Mouse (Mus musculus) CH12.LX (cell line): Measurements from ENCODE around the gene Pithd1. TPM values are rescaled to one million over a fixed set of nuclear protein-coding genes. Genes with fewer than 3 reads are reported as not detected.

Experiments used
- DNase-seq: peaks from one replicate; pipeline ENCODE4 v3.0.0-alpha.2; 2013; ENCODE audit errors: extremely low read depth
- H3K27ac ChIP-seq: 2 replicates; pipeline ENCODE4 v1.5.1; 2012; ENCODE audit warnings: low read depth, mild to moderate bottlenecking, control low read depth, moderate library complexity; ENCODE audit not compliant: insufficient read depth
- H3K27me3 ChIP-seq: replicated peaks from 2 replicates; pipeline ENCODE3; 2012; ENCODE audit warnings: inconsistent platforms
- H3K36me3 ChIP-seq, 2 experiments: replicated peaks in 1 of 2; 2 replicates each; pipeline versions ENCODE3 to v1.6.1; 2012; ENCODE audit warnings: inconsistent platforms in 1 of 2, low read length in 1 of 2, mild to moderate bottlenecking in 1 of 2, mixed read lengths in 1 of 2, moderate library complexity in 1 of 2; ENCODE audit not compliant: control insufficient read depth in 1 of 2, insufficient read depth in 1 of 2
- H3K4me1 ChIP-seq, 2 experiments: 2 replicates each; pipeline ENCODE4 v1.6.1; 2012; ENCODE audit warnings: inconsistent platforms in 1 of 2, moderate library complexity in 1 of 2; ENCODE audit not compliant: insufficient read depth in 2 of 2, control insufficient read depth in 1 of 2
- H3K4me2 ChIP-seq: 2 replicates; pipeline ENCODE4 v1.6.1; 2012; ENCODE audit warnings: low read depth, mild to moderate bottlenecking, control low read depth; ENCODE audit not compliant: poor library complexity, insufficient read depth, severe bottlenecking
- H3K4me3 ChIP-seq, 3 experiments: fragments of 150-350 bp in 1 of 3; sonication (generic) in 1 of 3; replicated peaks in 1 of 3; 2 replicates each; pipeline versions ENCODE3 to v1.5.1; 2011 to 2012; ENCODE audit warnings: low read depth in 2 of 3, low read length in 2 of 3, mild to moderate bottlenecking in 2 of 3, moderate library complexity in 2 of 3, control low read depth in 1 of 3, improper control_type of control experiment in 1 of 3, inconsistent platforms in 1 of 3, mixed read lengths in 1 of 3; ENCODE audit not compliant: poor library complexity in 1 of 3
- H3K79me2 ChIP-seq: replicated peaks from 2 replicates; pipeline ENCODE4 v1.6.1; 2012; ENCODE audit warnings: mild to moderate bottlenecking, moderate library complexity; ENCODE audit not compliant: control insufficient read depth, poor library complexity, insufficient read depth, severe bottlenecking; ENCODE audit errors: extremely low read depth
- H3K9ac ChIP-seq: 2 replicates; pipeline ENCODE4 v1.6.1; 2012; ENCODE audit warnings: low read depth, mild to moderate bottlenecking, control low read depth, moderate library complexity; ENCODE audit not compliant: insufficient read depth
- H3K9me3 ChIP-seq: replicated peaks from 2 replicates; pipeline ENCODE3; 2012; ENCODE audit warnings: low read length, inconsistent platforms, mixed read lengths
- BHLHE40 ChIP-seq: IDR thresholded peaks from 2 replicates; pipeline ENCODE4 v1.6.1; 2011; ENCODE audit warnings: mild to moderate bottlenecking, low read depth, low read length, improper control_type of control experiment
- ELF1 ChIP-seq: IDR thresholded peaks from 2 replicates; pipeline ENCODE4 v1.6.1; 2014; ENCODE audit warnings: low read depth, mild to moderate bottlenecking, inconsistent platforms, low read length, improper control_type of control experiment
- EP300 ChIP-seq: IDR thresholded peaks from 2 replicates; pipeline ENCODE4 v1.6.1; 2011; ENCODE audit warnings: low read length, improper control_type of control experiment
- ETS1 ChIP-seq: conservative IDR thresholded peaks from 2 replicates; pipeline ENCODE4 v1.6.1; 2012; ENCODE audit warnings: low read depth, mild to moderate bottlenecking, inconsistent platforms, low read length, improper control_type of control experiment, moderate library complexity
- IRF4 ChIP-seq: IDR thresholded peaks from 2 replicates; pipeline ENCODE4 v1.6.1; 2014; ENCODE audit warnings: low read depth, mild to moderate bottlenecking, inconsistent platforms, low read length, improper control_type of control experiment
- JUN ChIP-seq: IDR thresholded peaks from 2 replicates; pipeline ENCODE4 v1.6.1; 2011; ENCODE audit warnings: low read depth, mild to moderate bottlenecking, low read length, improper control_type of control experiment, moderate library complexity; ENCODE audit not compliant: insufficient read depth
- JUND ChIP-seq: conservative IDR thresholded peaks from 2 replicates; pipeline ENCODE4 v1.6.1; 2011; ENCODE audit warnings: low read depth, low read length, improper control_type of control experiment
- KAT2A ChIP-seq: IDR thresholded peaks from 2 replicates; pipeline ENCODE4 v1.6.1; 2012; ENCODE audit warnings: low read length, improper control_type of control experiment, inconsistent platforms; ENCODE audit not compliant: insufficient replicate concordance
- MAFK ChIP-seq: IDR thresholded peaks from 2 replicates; pipeline ENCODE4 v1.6.1; 2011; ENCODE audit warnings: low read length, improper control_type of control experiment; ENCODE audit not compliant: insufficient replicate concordance
- MAX ChIP-seq: IDR thresholded peaks from 2 replicates; pipeline ENCODE4 v1.6.1; 2011; ENCODE audit warnings: low read length, improper control_type of control experiment
- MEF2A ChIP-seq: IDR thresholded peaks from 2 replicates; pipeline ENCODE4 v1.6.1; 2014; ENCODE audit warnings: low read depth, mild to moderate bottlenecking, inconsistent platforms, low read length, improper control_type of control experiment, borderline replicate concordance
- MXI1 ChIP-seq: IDR thresholded peaks from 2 replicates; pipeline ENCODE4 v1.6.1; 2011; ENCODE audit warnings: mild to moderate bottlenecking, low read depth, low read length, improper control_type of control experiment
- PAX5 ChIP-seq: IDR thresholded peaks from 2 replicates; pipeline ENCODE4 v1.6.1; 2012; ENCODE audit warnings: low read length, inconsistent platforms, mixed read lengths
- SIN3A ChIP-seq: IDR thresholded peaks from 2 replicates; pipeline ENCODE4 v1.6.1; 2012; ENCODE audit warnings: low read length, improper control_type of control experiment, inconsistent platforms
- UBTF ChIP-seq: IDR thresholded peaks from 2 replicates; pipeline ENCODE4 v1.6.1; 2012; ENCODE audit warnings: low read depth, mild to moderate bottlenecking, inconsistent platforms, low read length, improper control_type of control experiment, moderate library complexity
- ZNF384 ChIP-seq: IDR thresholded peaks from 2 replicates; pipeline ENCODE4 v1.6.1; 2012; ENCODE audit warnings: low read depth, low read length, improper control_type of control experiment, inconsistent platforms
- dilution Hi-C: fragments of 300-500 bp; cut with MboI; formaldehyde crosslinking; loops from 2 replicates; pipeline ENCODE4 v1.14.3; 2020; ENCODE audit warnings: low sequenced_read_pairs; ENCODE audit not compliant: extremely low pct_unique_long_range_greater_than_20kb, extremely low pct_ligation_motif_present
- in situ Hi-C: fragments of 300-500 bp; cut with MboI; formaldehyde crosslinking; loops from 3 replicates; pipeline ENCODE4 v1.14.3; 2019; ENCODE audit warnings: low sequenced_read_pairs, low pct_ligation_motif_present, low pct_unique_long_range_greater_than_20kb, mixed read lengths
- polyA plus RNA-seq: library from polyadenylated mRNA; unstranded; fragments of >175 nt; gene quantifications from 2 replicates; pipeline ENCODE4 v1.2.1, GENCODE M21; 2012; ENCODE audit warnings: low read depth; ENCODE audit not compliant: insufficient read length
- total RNA-seq, 2 experiments: library from RNA; depleted of rRNA; stranded (reverse); fragments of 300-350 nt in 1 of 2; fragments of >200 nt in 1 of 2; gene quantifications; 2 replicates each; pipeline ENCODE4 v1.2.3; 2012 to 2014

The Pithd1 gene
- total and polyA plus RNA-seq, 3 experiments = 53.2 to 87.5 (median 53.2) TPM

DNA sequence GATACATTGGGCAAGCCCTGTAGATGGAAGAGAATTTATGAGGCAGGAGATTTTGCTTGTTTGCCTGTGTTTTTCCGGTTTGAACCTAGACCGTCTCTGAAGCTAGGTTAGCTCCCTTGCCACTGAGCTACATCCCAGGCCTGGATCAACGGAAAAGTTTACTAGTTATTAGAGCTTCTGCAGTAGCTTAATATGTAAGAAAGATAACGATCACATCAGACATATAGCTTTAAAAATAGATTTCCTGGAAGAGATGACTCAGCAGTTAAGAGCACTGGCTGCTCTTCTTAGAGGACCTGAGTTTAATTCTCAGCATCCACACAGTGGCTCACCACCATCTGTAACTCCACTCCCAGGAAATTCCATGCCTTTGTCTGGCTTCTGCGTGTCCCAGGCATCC lies 41.6 kb upstream of the Pithd1 start:
- dilution Hi-C loops (no loop called here), in situ Hi-C loops (no loop called here)
- TF ChIP-seq MEF2A (peak; percentile 83; the same call in 1 of the 2 replicates), IRF4 (0 out of 2 replicates have a peak, but pooled peaks have one; percentile 4), PAX5 (no peak), EP300 (peak; percentile 67; the same call in 1 of the 2 replicates), ETS1 (0 out of 2 replicates have a peak, but pooled peaks have one; percentile 36), JUND (peak; percentile 71), MXI1 (no peak), ZNF384 (no peak), JUN (peak; percentile 45; the same call in 1 of the 2 replicates), MAFK (peak; percentile 94)
- Histone ChIP-seq H3K4me3 (no peak overlapping the region), H3K27me3 (no peaks in the 10 kb centered on the region), H3K79me2 (no peaks in the 10 kb centered on the region), H3K4me2 (peak overlapping the region; percentile 82), H3K9ac (peak overlapping the region; percentile 14), H3K4me1 (peaks cover 31 to 64% of the 10 kb centered on the region in 2 experiments), H3K27ac (peak overlapping the region; percentile 95), H3K9me3 (peaks cover 3% of the 10 kb centered on the region), H3K36me3 (no peaks in the 10 kb centered on the region)
- no peak for DNase-seq

GRCm38 (mm10) chr4:136028132-136028564 lies 41.1 kb upstream of the Pithd1 start:
- Histone ChIP-seq H3K4me1 (peaks cover 31 to 64% of the 10 kb centered on the region in 2 experiments), H3K4me3 (peak overlapping the region in 1 of 3 experiments; percentile 23), H3K27ac (peak overlapping the region; percentile 95), H3K79me2 (no peaks in the 10 kb centered on the region), H3K36me3 (no peaks in the 10 kb centered on the region), H3K9me3 (peaks cover 3% of the 10 kb centered on the region), H3K9ac (peak overlapping the region; percentile 14), H3K4me2 (peak overlapping the region; percentile 82), H3K27me3 (no peaks in the 10 kb centered on the region)
- DNase-seq = no peak
- dilution Hi-C loops = no loop called here
- in situ Hi-C loops = no loop called here
- TF ChIP-seq BHLHE40 (peak; percentile 43; the same call in 1 of the 2 replicates), SIN3A (peak; percentile 36; the same call in 1 of the 2 replicates), ETS1 (0 out of 2 replicates have a peak, but pooled peaks have one; percentile 46), JUND (no peak), IRF4 (0 out of 2 replicates have a peak, but pooled peaks have one; percentile 47), KAT2A (no peak), MAX (peak; percentile 64; the same call in 1 of the 2 replicates), UBTF (no peak), ELF1 (peak; percentile 56; the same call in 1 of the 2 replicates), MEF2A (0 out of 2 replicates have a peak, but pooled peaks have one; percentile 27), EP300 (peak; percentile 53; the same call in 1 of the 2 replicates)
